Mouse (Mus musculus): ENCODE measurements around the gene Tom1l1. TPM values are rescaled to one million over a fixed set of nuclear protein-coding genes. Genes with fewer than 3 reads are reported as not detected.

Tom1l1 gene
- polyA plus RNA-seq, 1 experiment from 2014 or later = 24.5 TPM

DNA sequence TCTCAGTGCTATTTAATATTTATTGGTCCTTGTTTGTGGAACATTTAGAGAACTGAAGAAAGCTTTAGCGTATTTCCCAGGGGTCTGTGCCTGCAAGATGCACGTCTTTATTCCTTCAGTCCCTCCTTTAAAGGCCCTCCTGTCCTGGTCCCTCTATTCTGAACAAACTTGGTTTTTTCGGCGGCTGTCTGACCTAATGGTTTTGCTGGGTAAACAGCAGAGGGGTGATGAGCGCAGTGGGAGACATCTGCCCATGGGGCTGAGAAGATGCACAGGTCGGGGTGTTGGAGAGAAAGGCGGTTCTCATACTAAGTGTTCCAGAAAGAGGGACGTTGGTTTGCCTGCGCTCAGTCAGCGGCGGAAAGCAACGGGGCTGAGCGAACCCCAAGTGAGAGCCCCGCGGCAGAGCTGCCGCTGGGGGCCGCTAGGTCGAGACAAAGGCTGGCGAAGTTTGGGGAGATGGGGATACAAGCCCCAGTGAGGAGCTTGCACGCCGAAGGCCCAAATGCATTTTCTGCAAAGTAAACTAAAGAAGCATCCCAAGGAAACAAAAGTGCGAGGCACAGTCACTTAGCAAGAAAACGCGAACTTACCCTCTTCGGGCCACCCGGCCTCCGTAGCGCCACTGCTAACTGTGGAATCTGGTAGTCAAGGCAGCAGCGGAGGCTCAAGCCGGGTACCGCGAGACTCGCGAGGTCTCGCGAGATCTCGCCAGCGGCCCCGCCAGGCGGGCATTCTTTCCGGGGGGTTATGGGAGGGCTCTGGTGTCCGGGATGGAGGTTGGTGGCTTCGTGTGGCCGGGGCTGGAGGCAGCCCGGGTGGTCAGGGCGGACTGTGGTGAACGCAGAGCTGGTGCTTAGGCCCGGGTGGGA, 50.5 kb downstream of the Tom1l1 start, which contains the start of the genes Stxbp4 and Cox11:
Gene Stxbp4 (minus strand): TSS at position 645 of the 872 bp plus-strand sequence.
Gene Cox11 (plus strand): TSS at position 734 of the 872 bp plus-strand sequence.
- H3K4me1 ChIP-seq = peaks cover 25% of the 10 kb centered on the region
- peak within 1 kb of the TSS; percentile 61 for H3K4me2 ChIP-seq
- no peaks in the 10 kb centered on the region for H3K27me3 ChIP-seq (replicated peaks)
- peak; percentile 97 for ATAC-seq (ENCODE audit: low FRiP score)
- WGBS = under 1% methylated on average over 48 of the region's 48 CpGs
- H3K27ac ChIP-seq (replicated peaks) = peak within 1 kb of the TSS; percentile 97
- peak within 1 kb of the TSS; percentile 99 for H3K9ac ChIP-seq (replicated peaks)
- no peaks in the 10 kb centered on the region for H3K9me3 ChIP-seq (replicated peaks)
- peak within 1 kb of the TSS; percentile 97 for H3K4me3 ChIP-seq (replicated peaks)
- H3K36me3 ChIP-seq = 0 out of 2 replicates have a peak, but pooled peaks cover 4% of the 10 kb centered on the region

- ATAC-seq (ENCODE audit: low FRiP score) = no peak
- 92% methylated on average over 3 of the region's 3 CpGs for WGBS
- Histone ChIP-seq H3K4me2 (no peak overlapping the region), H3K9ac (replicated peaks) (no peak overlapping the region), H3K27me3 (replicated peaks) (no peaks in the 10 kb centered on the region), H3K27ac (replicated peaks) (no peak overlapping the region), H3K4me1 (peaks cover 13% of the 10 kb centered on the region), H3K36me3 (no peaks in the 10 kb centered on the region), H3K4me3 (replicated peaks) (no peak overlapping the region), H3K9me3 (replicated peaks) (no peaks in the 10 kb centered on the region)
Observed at GRCm38 (mm10) chr11:90634661-90635060, 53.5 kb downstream of the Tom1l1 start.

DNA sequence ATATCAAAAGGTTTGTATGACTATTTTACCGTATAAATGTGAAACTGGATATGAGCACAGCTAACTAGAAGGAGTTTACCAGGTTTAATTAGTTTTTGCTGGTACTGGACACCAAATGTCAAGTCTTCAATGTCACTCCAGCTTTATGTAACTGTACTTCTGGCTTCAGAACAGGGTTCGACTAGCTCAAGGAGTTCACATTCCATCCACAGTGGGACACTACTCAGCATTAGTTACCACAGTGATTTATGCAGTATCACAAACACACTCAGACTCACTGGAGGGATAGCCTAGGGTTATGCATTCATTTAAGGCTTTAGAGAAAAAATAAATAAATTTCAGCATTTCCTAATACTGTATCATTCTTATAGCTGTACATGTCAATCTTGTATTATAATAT, 55.7 kb downstream of the Tom1l1 start:
- Histone ChIP-seq H3K27ac (replicated peaks) (no peak overlapping the region), H3K9ac (replicated peaks) (no peak overlapping the region), H3K9me3 (replicated peaks) (no peaks in the 10 kb centered on the region), H3K4me1 (peaks cover 11% of the 10 kb centered on the region), H3K4me2 (no peak overlapping the region), H3K4me3 (replicated peaks) (no peak overlapping the region), H3K27me3 (replicated peaks) (no peaks in the 10 kb centered on the region), H3K36me3 (no peaks in the 10 kb centered on the region)
- no peak for ATAC-seq (ENCODE audit: low FRiP score)
- 79% methylated on average over 2 of the region's 2 CpGs for WGBS

DNA sequence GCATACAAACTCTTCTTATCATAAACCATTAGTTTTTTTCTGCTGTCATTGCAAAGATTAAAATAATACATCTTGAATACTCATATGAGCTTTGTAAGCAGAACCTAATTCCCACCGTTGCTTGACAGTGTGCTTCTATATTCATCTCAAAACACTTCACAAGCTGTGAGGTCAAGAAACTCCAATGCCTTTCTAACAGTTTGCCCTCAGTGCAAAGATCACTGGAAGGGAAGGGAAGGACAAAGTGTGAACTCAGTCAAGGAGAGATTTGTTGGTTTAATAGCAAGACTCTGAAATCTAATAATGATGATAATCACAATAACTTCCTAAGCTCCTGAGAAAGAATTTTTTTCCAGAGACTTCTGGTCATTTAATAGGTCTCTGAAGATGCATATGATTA, 60.4 kb downstream of the Tom1l1 start:
- Histone ChIP-seq H3K9ac (replicated peaks) (no peak overlapping the region), H3K4me1 (peaks cover 2% of the 10 kb centered on the region; the same call in 1 of the 2 replicates), H3K36me3 (no peaks in the 10 kb centered on the region), H3K9me3 (replicated peaks) (no peaks in the 10 kb centered on the region), H3K4me2 (no peak overlapping the region), H3K4me3 (replicated peaks) (no peak overlapping the region), H3K27ac (replicated peaks) (no peak overlapping the region), H3K27me3 (replicated peaks) (no peaks in the 10 kb centered on the region)
- 82% methylated on average over 1 of the region's 1 CpGs for WGBS
- ATAC-seq (ENCODE audit: low FRiP score) = no peak

- no peaks in the 10 kb centered on the region for H3K36me3 ChIP-seq
- no peaks in the 10 kb centered on the region for H3K27me3 ChIP-seq (replicated peaks)
- no peak overlapping the region for H3K27ac ChIP-seq (replicated peaks)
- H3K4me1 ChIP-seq = peaks cover 10% of the 10 kb centered on the region
- H3K4me2 ChIP-seq = no peak overlapping the region
- no peaks in the 10 kb centered on the region for H3K9me3 ChIP-seq (replicated peaks)
- H3K9ac ChIP-seq (replicated peaks) = no peak overlapping the region
- 79% methylated on average over 1 of the region's 1 CpGs for WGBS
- no peak for ATAC-seq (ENCODE audit: low FRiP score)
- no peak overlapping the region for H3K4me3 ChIP-seq (replicated peaks)
Observed at GRCm38 (mm10) chr11:90625174-90625573, 63.0 kb downstream of the Tom1l1 start.

DNA sequence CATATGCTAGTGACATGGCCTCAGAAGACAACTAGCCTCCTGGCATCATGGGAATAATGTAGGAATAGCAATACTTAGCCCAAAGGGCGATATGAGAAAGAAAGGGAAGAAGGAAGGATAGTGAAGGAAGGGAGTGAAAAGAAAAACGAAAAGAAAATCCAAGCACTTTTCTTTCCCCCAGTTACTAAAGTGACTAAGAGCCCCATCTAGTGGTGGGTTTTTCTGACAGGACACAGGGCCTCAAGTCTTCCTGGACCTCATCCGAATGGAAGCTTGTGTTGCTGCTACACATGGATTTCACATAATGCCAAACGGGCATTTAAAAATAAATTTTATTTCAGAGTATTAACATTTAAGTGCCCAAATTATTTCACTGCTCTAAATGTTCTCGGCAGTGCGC, 64.7 kb downstream of the Tom1l1 start:
- no peaks in the 10 kb centered on the region for H3K27me3 ChIP-seq (replicated peaks)
- H3K9ac ChIP-seq (replicated peaks) = no peak overlapping the region
- H3K9me3 ChIP-seq (replicated peaks) = no peaks in the 10 kb centered on the region
- no peak overlapping the region for H3K4me2 ChIP-seq
- no peaks in the 10 kb centered on the region for H3K36me3 ChIP-seq
- ATAC-seq (ENCODE audit: low FRiP score) = no peak
- no peak overlapping the region for H3K27ac ChIP-seq (replicated peaks)
- H3K4me3 ChIP-seq (replicated peaks) = no peak overlapping the region
- H3K4me1 ChIP-seq = peaks cover 10% of the 10 kb centered on the region
- WGBS = 54% methylated on average over 6 of the region's 6 CpGs

DNA sequence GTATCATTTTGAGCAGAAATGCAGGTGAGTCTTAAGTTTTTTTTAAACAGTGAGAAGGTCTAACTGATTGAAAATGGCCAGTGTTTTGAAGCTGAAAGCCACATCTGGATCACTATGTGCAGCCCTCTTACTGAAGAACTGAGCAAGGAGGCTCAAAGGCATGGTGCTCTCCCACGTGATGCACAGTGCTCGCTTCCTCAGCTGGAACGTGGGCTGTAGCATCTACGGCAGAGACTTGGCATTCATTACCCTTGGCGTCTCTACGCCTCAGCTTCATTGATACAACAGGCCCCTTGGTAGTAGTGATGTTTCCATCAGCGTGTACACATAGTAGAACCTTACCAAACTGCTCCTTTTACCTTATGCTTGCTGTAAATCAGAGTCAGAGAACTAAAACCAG, 65.7 kb downstream of the Tom1l1 start:
- H3K9me3 ChIP-seq (replicated peaks) = no peaks in the 10 kb centered on the region
- H3K4me1 ChIP-seq = peaks cover 10% of the 10 kb centered on the region
- H3K27me3 ChIP-seq (replicated peaks) = no peaks in the 10 kb centered on the region
- no peak overlapping the region for H3K4me3 ChIP-seq (replicated peaks)
- no peak overlapping the region for H3K4me2 ChIP-seq
- no peak overlapping the region for H3K9ac ChIP-seq (replicated peaks)
- no peaks in the 10 kb centered on the region for H3K36me3 ChIP-seq
- H3K27ac ChIP-seq (replicated peaks) = peak overlapping the region; percentile 56
- peak; percentile 74 for ATAC-seq (ENCODE audit: low FRiP score)
- WGBS = 71% methylated on average over 7 of the region's 7 CpGs

DNA sequence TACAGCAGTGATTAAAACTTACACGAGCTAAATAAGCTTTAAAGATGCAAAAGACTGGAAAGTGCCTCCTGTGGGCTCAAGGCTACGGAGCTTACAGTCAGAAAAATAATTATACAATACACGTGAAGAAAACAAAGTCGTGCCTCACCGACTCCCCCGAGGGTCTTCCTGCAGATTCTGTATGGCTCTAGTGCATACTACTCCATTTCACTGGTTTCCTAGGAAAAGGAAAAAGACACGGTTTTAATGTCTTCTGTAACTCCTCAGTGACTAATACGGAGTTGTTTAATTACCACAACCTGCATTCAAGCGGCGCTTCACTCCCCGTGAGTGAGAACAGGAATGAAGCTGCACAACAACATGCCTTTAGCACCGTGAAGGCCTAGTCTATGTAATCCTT, 66.1 kb downstream of the Tom1l1 start:
- H3K9me3 ChIP-seq (replicated peaks) = no peaks in the 10 kb centered on the region
- no peaks in the 10 kb centered on the region for H3K36me3 ChIP-seq
- H3K9ac ChIP-seq (replicated peaks) = no peak overlapping the region
- ATAC-seq (ENCODE audit: low FRiP score) = peak; percentile 63
- 50% methylated on average over 12 of the region's 12 CpGs for WGBS
- no peak overlapping the region for H3K4me2 ChIP-seq
- no peaks in the 10 kb centered on the region for H3K27me3 ChIP-seq (replicated peaks)
- H3K27ac ChIP-seq (replicated peaks) = peak overlapping the region; percentile 56
- H3K4me3 ChIP-seq (replicated peaks) = no peak overlapping the region
- peaks cover 10% of the 10 kb centered on the region for H3K4me1 ChIP-seq

DNA sequence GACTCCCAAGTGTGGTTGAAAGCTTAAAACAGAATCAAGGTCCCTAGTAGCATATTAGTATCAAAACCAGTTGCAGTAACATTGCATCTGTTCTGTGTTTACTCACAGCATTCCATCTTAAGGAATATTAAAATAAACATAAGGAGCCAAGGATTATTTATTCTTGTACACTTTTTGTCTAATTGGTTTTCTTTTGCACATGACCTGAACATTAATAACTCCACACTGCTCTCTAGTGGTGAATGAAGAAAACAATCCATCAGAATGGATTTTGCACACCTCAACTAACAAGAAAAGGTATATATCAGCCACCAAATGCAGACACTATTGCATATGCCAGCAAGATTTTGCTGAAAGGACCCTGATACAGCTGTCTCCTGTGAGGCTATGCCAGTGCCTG, 71.7 kb downstream of the Tom1l1 start:
- no peaks in the 10 kb centered on the region for H3K36me3 ChIP-seq
- no peak overlapping the region for H3K9ac ChIP-seq (replicated peaks)
- no peak overlapping the region for H3K4me3 ChIP-seq (replicated peaks)
- ATAC-seq (ENCODE audit: low FRiP score) = no peak
- H3K4me1 ChIP-seq = no peaks in the 10 kb centered on the region
- no peak overlapping the region for H3K4me2 ChIP-seq
- H3K9me3 ChIP-seq (replicated peaks) = no peaks in the 10 kb centered on the region
- H3K27me3 ChIP-seq (replicated peaks) = no peaks in the 10 kb centered on the region
- no peak overlapping the region for H3K27ac ChIP-seq (replicated peaks)

GRCm38 (mm10) chr11:90614743-90615142, 73.4 kb downstream of the Tom1l1 start:
- H3K36me3 ChIP-seq = no peaks in the 10 kb centered on the region
- H3K4me2 ChIP-seq = no peak overlapping the region
- no peaks in the 10 kb centered on the region for H3K9me3 ChIP-seq (replicated peaks)
- H3K9ac ChIP-seq (replicated peaks) = no peak overlapping the region
- WGBS = 93% methylated on average over 6 of the region's 6 CpGs
- H3K27ac ChIP-seq (replicated peaks) = no peak overlapping the region
- ATAC-seq (ENCODE audit: low FRiP score) = no peak
- H3K4me1 ChIP-seq = no peaks in the 10 kb centered on the region
- H3K4me3 ChIP-seq (replicated peaks) = no peak overlapping the region
- H3K27me3 ChIP-seq (replicated peaks) = no peaks in the 10 kb centered on the region

- no peak overlapping the region for H3K9ac ChIP-seq (replicated peaks)
- H3K36me3 ChIP-seq = 0 out of 2 replicates have a peak, but pooled peaks cover 3% of the 10 kb centered on the region
- no peak overlapping the region for H3K27ac ChIP-seq (replicated peaks)
- no peaks in the 10 kb centered on the region for H3K27me3 ChIP-seq (replicated peaks)
- no peak overlapping the region for H3K4me3 ChIP-seq (replicated peaks)
- H3K4me1 ChIP-seq = no peaks in the 10 kb centered on the region
- no peak for ATAC-seq (ENCODE audit: low FRiP score)
- no peaks in the 10 kb centered on the region for H3K9me3 ChIP-seq (replicated peaks)
- no peak overlapping the region for H3K4me2 ChIP-seq
Observed at GRCm38 (mm10) chr11:90612118-90612517, 76.0 kb downstream of the Tom1l1 start.

GRCm38 (mm10) chr11:90603066-90603465, 85.1 kb downstream of the Tom1l1 start:
- no peaks in the 10 kb centered on the region for H3K27me3 ChIP-seq (replicated peaks)
- WGBS = 95% methylated on average over 2 of the region's 2 CpGs
- no peaks in the 10 kb centered on the region for H3K4me1 ChIP-seq
- H3K9me3 ChIP-seq (replicated peaks) = no peaks in the 10 kb centered on the region
- no peak for ATAC-seq (ENCODE audit: low FRiP score)
- no peak overlapping the region for H3K4me2 ChIP-seq
- peaks cover 8% of the 10 kb centered on the region for H3K36me3 ChIP-seq
- no peak overlapping the region for H3K9ac ChIP-seq (replicated peaks)
- H3K27ac ChIP-seq (replicated peaks) = no peak overlapping the region
- H3K4me3 ChIP-seq (replicated peaks) = no peak overlapping the region
